Mouse (Mus musculus) intestine, embryonic 15.5 days (tissue): ENCODE data around the gene Ramp3. TPM values are rescaled to one million over a fixed set of nuclear protein-coding genes. Genes with fewer than 3 reads are reported as not detected.
A peak's percentile ranks its signal among the peaks of the same experiment; 100 is the strongest.

Experiments
- ATAC-seq: fragments of 200-750 bp; cut with Nextera tagmentation; 2 replicates; pipeline ENCODE4 v1.8.0; 2017; ENCODE audit warnings: moderate TSS enrichment, moderate library complexity
- H3K27ac ChIP-seq: fragments of 300-500 bp; sonication (generic); 2 replicates; pipeline ENCODE4 v1.5.1; 2015; ENCODE audit warnings: mild to moderate bottlenecking, inconsistent platforms
- H3K27me3 ChIP-seq: fragments of 300-500 bp; sonication (generic); replicated peaks from 2 replicates; pipeline ENCODE4 v1.6.1; 2015; ENCODE audit warnings: inconsistent platforms
- H3K36me3 ChIP-seq: fragments of 300-500 bp; sonication (generic); 2 replicates; pipeline ENCODE4 v1.6.1; 2015; ENCODE audit warnings: inconsistent platforms
- H3K4me1 ChIP-seq: fragments of 300-500 bp; sonication (generic); replicated peaks from 2 replicates; pipeline ENCODE4 v1.6.1; 2015; ENCODE audit warnings: inconsistent platforms
- H3K4me2 ChIP-seq: fragments of 300-500 bp; sonication (generic); replicated peaks from 2 replicates; pipeline ENCODE4 v1.6.1; 2015; ENCODE audit warnings: mild to moderate bottlenecking, inconsistent platforms
- H3K4me3 ChIP-seq: fragments of 300-500 bp; sonication (generic); replicated peaks from 2 replicates; pipeline ENCODE4 v1.5.1; 2015; ENCODE audit warnings: inconsistent platforms
- H3K9ac ChIP-seq: fragments of 300-500 bp; sonication (generic); 2 replicates; pipeline ENCODE4 v1.6.1; 2015; ENCODE audit warnings: inconsistent platforms
- H3K9me3 ChIP-seq: fragments of 300-500 bp; sonication (generic); 2 replicates; pipeline ENCODE4 v1.6.1; 2016; ENCODE audit warnings: inconsistent platforms
- WGBS: fragments of 180-500 bp; shearing (Covaris S2); methylation state at CpG from one replicate; pipeline ENCODE4 v1.1.7; 2015; 5-methylcytosine and 5-hydroxymethylcytosine counted together
- polyA plus RNA-seq: library from polyadenylated mRNA; unstranded; fragments of >200 nt; fragmentation: Nextera tagmentation; extraction: Ambion mirVana; gene quantifications from 2 replicates; pipeline ENCODE4 v1.2.1, GENCODE M21; 2015

Gene Ramp3
- polyA plus RNA-seq, 1 experiment from 2014 or later: 6.1 TPM

DNA sequence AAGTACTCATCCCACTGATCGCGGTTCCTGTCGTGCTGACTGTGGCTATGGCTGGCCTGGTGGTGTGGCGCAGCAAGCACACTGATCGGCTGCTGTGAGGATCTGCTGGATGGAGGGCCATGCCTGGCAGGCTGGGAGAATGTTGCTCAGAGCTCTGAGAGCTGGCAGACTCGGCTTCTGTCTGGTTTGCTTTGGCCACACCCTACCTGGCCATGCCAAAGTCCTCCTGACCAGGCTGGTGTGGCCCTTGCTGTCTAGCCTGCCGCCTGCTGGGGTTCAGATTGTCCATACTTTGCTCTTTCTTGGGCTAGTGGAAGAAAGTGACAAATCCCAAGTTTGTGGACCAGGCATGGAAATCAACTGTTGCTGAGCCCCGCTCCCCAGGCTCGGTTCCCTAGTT is 18.3 kb downstream of the Ramp3 start:
- H3K4me3 ChIP-seq: no peak overlapping the region
- no peak overlapping the region for H3K9ac ChIP-seq
- H3K4me2 ChIP-seq: no peak overlapping the region
- H3K27me3 ChIP-seq: no peaks in the 10 kb centered on the region
- 82% methylated on average over 9 of the region's 9 CpGs for WGBS
- H3K36me3 ChIP-seq: no peaks in the 10 kb centered on the region
- H3K9me3 ChIP-seq: no peaks in the 10 kb centered on the region
- ATAC-seq: no peak
- H3K27ac ChIP-seq: no peak overlapping the region
- 0 out of 2 replicates have a peak, but pooled peaks cover 6% of the 10 kb centered on the region for H3K4me1 ChIP-seq

DNA sequence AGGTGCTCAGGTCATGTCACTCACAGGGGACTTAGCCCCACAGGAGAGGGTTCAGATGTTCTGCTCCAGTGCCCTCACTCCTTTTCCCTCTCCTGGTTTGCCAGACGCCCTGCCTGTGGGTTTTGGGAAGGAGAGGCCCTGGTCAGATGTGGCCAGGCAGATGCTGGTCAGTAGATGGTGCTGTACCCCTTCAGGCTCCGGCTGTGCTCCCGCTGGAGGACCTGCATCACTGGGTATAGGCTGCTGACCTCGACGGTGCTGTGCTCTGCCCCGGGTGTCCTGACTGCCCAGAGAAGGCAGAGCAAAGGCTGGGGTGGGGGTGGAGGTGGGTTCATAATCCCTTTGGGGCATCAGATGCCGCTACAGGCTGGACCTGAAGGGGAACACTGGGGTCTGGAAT is 19.2 kb downstream of the Ramp3 start:
- Histone ChIP-seq H3K9me3 (no peaks in the 10 kb centered on the region), H3K4me3 (no peak overlapping the region), H3K36me3 (no peaks in the 10 kb centered on the region), H3K27ac (no peak overlapping the region), H3K4me1 (0 out of 2 replicates have a peak, but pooled peaks cover 6% of the 10 kb centered on the region), H3K27me3 (no peaks in the 10 kb centered on the region), H3K9ac (no peak overlapping the region), H3K4me2 (no peak overlapping the region)
- WGBS: 32% methylated on average over 7 of the region's 7 CpGs
- no peak for ATAC-seq

DNA sequence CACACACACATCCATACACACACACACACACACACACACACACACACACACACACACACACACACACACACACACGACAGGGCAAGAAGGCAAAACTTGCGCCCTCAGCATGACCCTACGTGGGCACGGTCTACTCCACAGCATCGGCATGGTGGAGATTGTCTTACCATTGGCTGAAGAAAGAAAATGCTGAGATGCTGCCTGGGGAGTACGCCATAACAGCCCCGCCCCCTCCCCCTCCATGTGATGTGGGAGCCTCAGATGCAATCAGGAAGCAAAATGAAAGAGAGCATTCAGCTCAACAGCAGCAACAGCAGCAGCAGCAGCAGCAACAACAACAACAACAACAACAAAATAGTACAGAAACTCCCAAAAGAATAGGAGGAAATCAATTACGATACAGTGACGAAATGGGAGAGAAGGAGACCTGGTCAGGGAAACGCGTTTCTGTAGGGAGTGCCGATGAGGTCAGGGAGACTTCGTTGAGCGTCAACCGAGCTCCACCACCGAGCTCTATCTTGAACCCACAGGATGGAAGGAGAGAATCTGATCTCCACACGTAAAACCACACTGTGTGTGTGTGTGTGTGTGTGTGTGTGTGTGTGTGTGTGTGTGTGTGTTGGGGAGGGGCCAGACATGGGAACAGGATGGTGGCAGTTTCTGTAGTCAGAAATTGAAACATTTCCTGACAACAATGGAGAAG is 21.5 kb downstream of the Ramp3 start:
- Histone ChIP-seq H3K4me3 (no peak overlapping the region), H3K27me3 (no peaks in the 10 kb centered on the region), H3K4me2 (peak overlapping the region; percentile 48), H3K36me3 (no peaks in the 10 kb centered on the region), H3K4me1 (0 out of 2 replicates have a peak, but pooled peaks cover 6% of the 10 kb centered on the region), H3K9ac (0 out of 2 replicates have a peak overlapping the region, but pooled peaks have one; percentile 26), H3K9me3 (no peaks in the 10 kb centered on the region), H3K27ac (peak overlapping the region; percentile 64; the same call in 1 of the 2 replicates)
- peak; percentile 35; the same call in 1 of the 2 replicates for ATAC-seq
- 56% methylated on average over 17 of the region's 17 CpGs for WGBS

DNA sequence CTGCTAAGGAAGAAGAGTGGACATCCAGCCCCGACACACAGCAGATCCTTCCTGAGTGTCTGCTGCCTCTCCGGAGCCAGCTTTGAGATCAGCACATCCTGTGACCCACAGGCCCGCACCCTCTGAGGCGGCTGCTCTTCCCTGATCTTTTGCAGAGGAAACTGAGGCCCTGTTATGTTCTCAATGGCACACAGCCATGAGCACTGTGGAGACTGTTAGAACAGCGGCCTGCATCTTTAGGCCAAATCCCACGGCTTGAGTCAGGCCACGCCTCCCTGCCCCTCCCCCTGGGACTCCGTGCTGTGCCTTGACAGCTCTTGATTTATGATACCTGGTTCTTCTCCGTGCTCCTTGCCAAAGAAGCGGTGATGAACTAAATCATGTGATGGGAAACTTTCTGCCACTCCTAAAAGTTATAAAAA is 22.1 kb downstream of the Ramp3 start:
- ATAC-seq: peak; percentile 88
- Histone ChIP-seq H3K27ac (peak overlapping the region; percentile 64; the same call in 1 of the 2 replicates), H3K4me1 (0 out of 2 replicates have a peak, but pooled peaks cover 6% of the 10 kb centered on the region), H3K4me2 (peak overlapping the region; percentile 48), H3K9ac (0 out of 2 replicates have a peak overlapping the region, but pooled peaks have one; percentile 26), H3K4me3 (no peak overlapping the region), H3K9me3 (no peaks in the 10 kb centered on the region), H3K36me3 (no peaks in the 10 kb centered on the region), H3K27me3 (no peaks in the 10 kb centered on the region)
- 12% methylated on average over 10 of the region's 10 CpGs for WGBS

DNA sequence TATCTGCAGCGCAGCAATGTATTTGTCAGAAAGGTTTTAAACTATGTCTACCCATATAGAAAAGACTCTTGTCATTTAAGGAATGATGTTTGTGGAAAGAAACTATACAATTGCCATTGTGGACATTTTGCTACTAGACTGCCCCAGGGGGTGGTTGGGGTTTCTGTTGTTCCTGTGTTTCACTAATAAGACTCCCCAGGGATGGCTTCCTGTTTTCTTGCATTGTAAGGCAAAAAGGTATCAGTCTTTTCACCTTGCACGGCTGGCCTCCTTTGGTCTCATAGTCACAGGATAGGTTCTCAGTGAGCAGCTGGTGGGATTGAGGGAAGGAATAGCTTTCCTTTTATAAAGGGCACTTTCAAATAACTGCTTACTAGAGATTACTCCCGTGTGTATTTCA is 26.4 kb downstream of the Ramp3 start:
- no peak overlapping the region for H3K27ac ChIP-seq
- H3K36me3 ChIP-seq: no peaks in the 10 kb centered on the region
- H3K9ac ChIP-seq: no peak overlapping the region
- H3K4me1 ChIP-seq: 0 out of 2 replicates have a peak, but pooled peaks cover under 1% of the 10 kb centered on the region
- ATAC-seq: no peak
- no peak overlapping the region for H3K4me3 ChIP-seq
- H3K27me3 ChIP-seq: no peaks in the 10 kb centered on the region
- WGBS: 77% methylated on average over 3 of the region's 3 CpGs
- no peaks in the 10 kb centered on the region for H3K9me3 ChIP-seq
- H3K4me2 ChIP-seq: no peak overlapping the region

DNA sequence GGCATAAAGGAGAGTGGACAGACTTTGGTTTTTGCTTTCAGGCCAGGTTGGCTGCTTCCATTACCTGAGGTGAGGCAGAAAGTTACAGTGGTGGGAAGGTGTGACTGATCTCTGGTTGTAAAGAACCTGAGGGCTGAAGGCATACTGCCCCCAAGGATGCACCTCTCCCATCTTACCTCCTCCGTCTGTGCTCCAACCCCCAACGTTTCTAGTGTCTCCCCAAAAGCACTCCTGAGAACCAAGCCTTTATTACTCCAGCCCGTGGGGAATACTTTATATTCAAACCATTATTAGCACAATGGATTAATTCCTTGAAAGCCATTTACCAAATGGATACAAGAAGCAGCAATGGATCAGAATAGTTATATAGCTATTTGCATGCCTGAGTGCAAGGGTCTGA is 30.6 kb downstream of the Ramp3 start:
- no peak for ATAC-seq
- no peak overlapping the region for H3K4me2 ChIP-seq
- H3K4me1 ChIP-seq: no peaks in the 10 kb centered on the region
- H3K36me3 ChIP-seq: no peaks in the 10 kb centered on the region
- no peaks in the 10 kb centered on the region for H3K9me3 ChIP-seq
- no peak overlapping the region for H3K4me3 ChIP-seq
- no peak overlapping the region for H3K27ac ChIP-seq
- no peaks in the 10 kb centered on the region for H3K27me3 ChIP-seq
- H3K9ac ChIP-seq: no peak overlapping the region
- 76% methylated on average over 3 of the region's 3 CpGs for WGBS

DNA sequence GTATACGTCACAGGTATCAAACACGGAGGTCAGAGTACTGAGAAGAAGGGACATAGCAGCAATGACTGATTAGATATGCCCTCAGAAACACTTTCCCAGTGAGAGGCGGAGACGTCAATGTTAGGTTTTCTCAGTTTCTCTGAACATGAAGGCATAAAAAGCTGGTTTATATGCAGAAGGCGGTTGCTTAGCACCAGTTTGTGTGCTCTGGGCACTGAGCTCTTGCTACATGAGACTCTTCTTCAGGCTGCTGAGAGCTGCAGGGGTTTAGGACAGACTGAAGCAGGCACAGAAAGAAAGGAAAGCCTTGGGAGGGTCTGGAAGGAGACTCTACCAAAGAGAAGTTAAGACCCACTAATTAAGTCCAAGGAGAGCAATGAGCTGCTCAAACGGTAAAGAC is 34.0 kb downstream of the Ramp3 start:
- H3K36me3 ChIP-seq: no peaks in the 10 kb centered on the region
- H3K9me3 ChIP-seq: no peaks in the 10 kb centered on the region
- H3K4me1 ChIP-seq: no peaks in the 10 kb centered on the region
- H3K9ac ChIP-seq: no peak overlapping the region
- H3K27ac ChIP-seq: no peak overlapping the region
- ATAC-seq: no peak
- 63% methylated on average over 6 of the region's 6 CpGs for WGBS
- H3K4me3 ChIP-seq: no peak overlapping the region
- H3K4me2 ChIP-seq: no peak overlapping the region
- H3K27me3 ChIP-seq: no peaks in the 10 kb centered on the region

DNA sequence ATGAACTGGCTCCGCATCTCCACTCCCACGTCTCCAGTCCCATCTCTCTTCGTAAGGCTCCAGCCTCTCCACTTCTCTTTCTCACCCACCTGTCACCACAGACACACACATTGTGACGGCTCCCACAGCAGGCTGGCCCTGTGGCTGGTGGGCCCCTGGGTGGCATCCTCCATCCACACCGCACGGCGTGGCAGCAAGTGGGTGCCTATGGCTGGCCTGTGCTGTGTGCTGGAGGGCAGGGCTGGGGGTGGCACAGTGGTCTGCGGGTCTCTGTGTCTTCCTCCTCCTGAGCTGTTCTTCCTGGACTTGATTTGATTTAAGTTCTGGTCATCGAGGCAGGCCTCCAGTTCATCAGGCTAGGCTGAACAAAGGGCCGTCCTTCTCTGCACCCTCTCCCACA is 35.8 kb downstream of the Ramp3 start:
- 93% methylated on average over 10 of the region's 10 CpGs for WGBS
- no peaks in the 10 kb centered on the region for H3K9me3 ChIP-seq
- ATAC-seq: no peak
- no peaks in the 10 kb centered on the region for H3K27me3 ChIP-seq
- no peaks in the 10 kb centered on the region for H3K4me1 ChIP-seq
- no peaks in the 10 kb centered on the region for H3K36me3 ChIP-seq
- H3K27ac ChIP-seq: no peak overlapping the region
- H3K4me3 ChIP-seq: no peak overlapping the region
- no peak overlapping the region for H3K9ac ChIP-seq
- no peak overlapping the region for H3K4me2 ChIP-seq

DNA sequence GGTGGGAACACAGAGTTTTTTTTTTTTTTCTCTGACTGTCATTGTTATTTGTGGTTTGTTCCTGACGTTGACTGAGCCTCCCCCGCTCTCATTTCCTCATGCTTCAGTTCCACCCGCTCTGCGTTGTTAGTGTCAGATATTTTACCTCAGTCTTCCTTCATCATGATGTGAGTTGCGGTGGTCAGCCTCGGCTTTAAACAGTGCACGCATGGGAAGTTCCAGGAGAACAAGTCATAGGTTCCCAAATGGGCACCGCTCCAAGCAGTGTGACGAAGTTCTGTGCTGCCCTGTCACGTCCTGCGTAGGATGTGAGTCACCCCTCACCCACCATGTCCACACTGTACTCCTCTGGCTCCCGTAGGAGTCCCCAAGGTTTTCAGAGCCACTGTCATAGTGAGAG is 36.9 kb downstream of the Ramp3 start:
- no peak overlapping the region for H3K9ac ChIP-seq
- H3K4me3 ChIP-seq: no peak overlapping the region
- peak; percentile 28; the same call in 1 of the 2 replicates for ATAC-seq
- H3K9me3 ChIP-seq: no peaks in the 10 kb centered on the region
- no peaks in the 10 kb centered on the region for H3K36me3 ChIP-seq
- H3K27ac ChIP-seq: no peak overlapping the region
- WGBS: 60% methylated on average over 12 of the region's 12 CpGs
- H3K4me1 ChIP-seq: no peaks in the 10 kb centered on the region
- H3K4me2 ChIP-seq: no peak overlapping the region
- no peaks in the 10 kb centered on the region for H3K27me3 ChIP-seq

DNA sequence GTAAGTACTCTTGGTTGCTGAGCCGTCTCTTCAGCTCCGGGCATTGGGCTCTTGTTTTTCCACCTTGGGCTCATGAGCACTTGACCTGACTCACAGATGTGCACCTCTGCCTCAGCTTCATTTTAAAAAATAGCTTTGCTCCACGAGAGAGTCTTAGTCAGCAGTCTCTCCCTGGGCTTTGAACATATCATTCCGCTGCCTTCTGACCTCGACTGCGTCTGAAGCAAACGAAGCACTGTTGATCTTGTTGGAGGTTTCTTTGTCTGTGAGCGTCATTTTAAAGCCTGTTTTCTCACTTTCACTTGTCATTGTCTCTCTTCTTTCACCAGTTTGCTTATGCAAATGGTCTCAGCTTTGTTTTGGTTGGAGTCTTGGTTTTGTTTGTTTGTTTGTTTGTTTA is 38.2 kb downstream of the Ramp3 start:
- Histone ChIP-seq H3K27me3 (no peaks in the 10 kb centered on the region), H3K9me3 (no peaks in the 10 kb centered on the region), H3K27ac (no peak overlapping the region), H3K4me2 (no peak overlapping the region), H3K9ac (no peak overlapping the region), H3K4me3 (no peak overlapping the region), H3K36me3 (no peaks in the 10 kb centered on the region), H3K4me1 (no peaks in the 10 kb centered on the region)
- ATAC-seq: no peak
- 62% methylated on average over 8 of the region's 8 CpGs for WGBS

DNA sequence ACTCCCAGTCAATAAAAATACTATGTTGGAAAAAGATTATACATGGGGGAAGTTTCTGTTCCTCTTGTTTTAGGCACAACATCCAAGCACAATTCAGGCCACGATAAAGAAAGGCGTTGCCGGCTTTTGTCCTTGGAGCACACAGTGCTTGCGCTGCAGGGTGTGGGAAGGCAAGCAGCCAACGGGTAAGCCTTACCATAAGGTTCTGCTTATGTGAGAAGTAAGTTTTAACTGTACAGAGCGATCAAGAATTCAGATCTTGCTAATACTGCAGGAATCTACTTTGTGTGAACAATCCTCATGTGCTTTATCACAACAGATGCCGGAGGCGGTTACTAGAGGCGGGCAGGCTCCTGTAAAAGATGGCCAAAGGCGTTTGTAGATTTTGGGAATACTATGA is 39.4 kb downstream of the Ramp3 start:
- Histone ChIP-seq H3K4me1 (no peaks in the 10 kb centered on the region), H3K9me3 (no peaks in the 10 kb centered on the region), H3K4me3 (no peak overlapping the region), H3K4me2 (no peak overlapping the region), H3K27me3 (no peaks in the 10 kb centered on the region), H3K36me3 (no peaks in the 10 kb centered on the region), H3K9ac (no peak overlapping the region), H3K27ac (no peak overlapping the region)
- WGBS: 86% methylated on average over 10 of the region's 10 CpGs
- ATAC-seq: no peak

DNA sequence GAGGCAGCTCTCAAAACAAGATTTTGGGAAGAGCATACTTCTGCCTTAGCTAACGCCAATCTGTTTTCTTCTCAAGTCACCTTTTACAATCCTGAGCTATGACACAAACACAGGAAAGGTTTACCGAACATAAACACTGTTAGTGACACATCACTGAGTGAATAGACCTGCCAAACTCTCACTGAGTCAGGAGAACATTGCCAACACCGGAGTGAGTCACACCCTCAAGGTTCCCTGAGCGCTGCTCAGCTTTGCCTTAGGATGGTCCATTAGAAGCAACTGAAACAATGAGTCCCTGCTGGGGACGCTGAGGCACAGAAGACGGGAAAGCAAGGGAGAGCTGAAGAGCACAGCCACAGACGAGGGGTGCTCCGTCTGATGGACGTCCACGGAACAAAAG is 40.0 kb downstream of the Ramp3 start:
- Histone ChIP-seq H3K27me3 (no peaks in the 10 kb centered on the region), H3K4me3 (no peak overlapping the region), H3K9me3 (no peaks in the 10 kb centered on the region), H3K4me2 (no peak overlapping the region), H3K9ac (no peak overlapping the region), H3K36me3 (no peaks in the 10 kb centered on the region), H3K4me1 (no peaks in the 10 kb centered on the region), H3K27ac (no peak overlapping the region)
- no peak for ATAC-seq
- WGBS: 82% methylated on average over 10 of the region's 10 CpGs

DNA sequence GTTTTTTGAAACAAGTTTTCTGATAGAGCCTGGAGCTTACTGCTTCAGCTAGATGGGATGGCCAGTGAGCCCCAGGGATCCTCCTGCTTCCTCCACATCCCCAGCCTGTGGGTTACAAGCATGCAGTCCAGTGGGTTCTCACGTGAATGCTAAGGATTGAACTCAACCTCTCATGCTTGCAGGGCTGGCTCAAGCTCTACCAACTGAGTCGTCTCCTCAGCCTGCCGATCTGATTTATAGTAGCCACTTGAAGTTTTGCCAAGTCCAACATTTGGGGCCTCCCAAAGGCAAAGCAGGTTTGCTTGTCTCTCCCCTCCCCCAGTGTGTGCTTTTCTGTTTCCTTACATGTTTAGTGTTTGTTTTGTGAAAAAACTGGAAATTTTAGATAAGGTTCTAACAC is 43.9 kb downstream of the Ramp3 start:
- no peaks in the 10 kb centered on the region for H3K27me3 ChIP-seq
- no peaks in the 10 kb centered on the region for H3K36me3 ChIP-seq
- 57% methylated on average over 3 of the region's 3 CpGs for WGBS
- no peak overlapping the region for H3K9ac ChIP-seq
- H3K4me1 ChIP-seq: no peaks in the 10 kb centered on the region
- no peak overlapping the region for H3K4me3 ChIP-seq
- no peaks in the 10 kb centered on the region for H3K9me3 ChIP-seq
- no peak overlapping the region for H3K4me2 ChIP-seq
- H3K27ac ChIP-seq: no peak overlapping the region
- ATAC-seq: no peak
